Mouse (Mus musculus) heart, embryonic 14.5 days (tissue): ENCODE measurements around the gene Pm20d1. TPM values are rescaled to one million over a fixed set of nuclear protein-coding genes. Genes with fewer than 3 reads are reported as not detected.
A peak's percentile ranks its signal among the peaks of the same experiment; 100 is the strongest.

Experiments
- ATAC-seq: fragments of 200-750 bp; cut with Nextera tagmentation; 2 replicates; pipeline ENCODE4 v1.8.0; 2017; ENCODE audit warnings: low read depth, moderate TSS enrichment; ENCODE audit not compliant: insufficient number of reproducible peaks, insufficient read depth, low FRiP score
- H3K27ac ChIP-seq, 2 experiments: fragments of 200-500 bp in 1 of 2; fragments of 300-500 bp in 1 of 2; sonication (generic) in 1 of 2; replicated peaks in 1 of 2; 2 replicates each; pipeline ENCODE4 v1.5.1; 2012 to 2014; ENCODE audit warnings: low read depth in 2 of 2, low read length in 2 of 2, control low read depth in 1 of 2, mild to moderate bottlenecking in 1 of 2, mixed read lengths in 1 of 2; ENCODE audit not compliant: control insufficient read depth in 1 of 2, insufficient read depth in 1 of 2
- H3K27me3 ChIP-seq: fragments of 300-500 bp; sonication (generic); 2 replicates; pipeline ENCODE4 v1.6.1; 2014; ENCODE audit warnings: mild to moderate bottlenecking, low read length, control low read depth; ENCODE audit not compliant: control insufficient read depth, insufficient read depth
- H3K36me3 ChIP-seq: fragments of 300-500 bp; sonication (generic); 2 replicates; pipeline ENCODE4 v1.6.1; 2014; ENCODE audit warnings: mild to moderate bottlenecking, control low read depth, low read length, mixed read lengths; ENCODE audit not compliant: control insufficient read depth, insufficient read depth
- H3K4me1 ChIP-seq, 2 experiments: fragments of 200-500 bp in 1 of 2; fragments of 300-500 bp in 1 of 2; sonication (generic) in 1 of 2; 2 replicates each; pipeline ENCODE4 v1.6.1; 2012 to 2014; ENCODE audit warnings: low read length in 2 of 2, control low read depth in 1 of 2, mixed read lengths in 1 of 2; ENCODE audit not compliant: control insufficient read depth in 2 of 2, insufficient read depth in 2 of 2
- H3K4me2 ChIP-seq: fragments of 300-500 bp; sonication (generic); 2 replicates; pipeline ENCODE4 v1.6.1; 2014; ENCODE audit warnings: mild to moderate bottlenecking, low read length
- H3K4me3 ChIP-seq, 2 experiments: fragments of 200-500 bp in 1 of 2; fragments of 300-500 bp in 1 of 2; sonication (generic) in 1 of 2; 2 replicates each; pipeline ENCODE4 v1.5.1; 2012 to 2014; ENCODE audit warnings: low read length in 2 of 2, mild to moderate bottlenecking in 2 of 2, control low read depth in 1 of 2, low read depth in 1 of 2, moderate library complexity in 1 of 2; ENCODE audit not compliant: control insufficient read depth in 1 of 2, insufficient read depth in 1 of 2
- H3K9ac ChIP-seq: fragments of 300-500 bp; sonication (generic); 2 replicates; pipeline ENCODE4 v1.6.1; 2014; ENCODE audit warnings: mild to moderate bottlenecking, low read length
- H3K9me3 ChIP-seq: fragments of 300-500 bp; sonication (generic); 2 replicates; pipeline ENCODE4 v1.6.1; 2016; ENCODE audit warnings: low read length, control low read depth; ENCODE audit not compliant: control insufficient read depth
- WGBS: fragments of 180-500 bp; shearing (Covaris S2); extraction: QIAGEN DNeasy Blood & Tissue Kit; methylation state at CpG from one replicate; pipeline ENCODE4 v1.1.7; 2014; 5-methylcytosine and 5-hydroxymethylcytosine counted together
- polyA plus RNA-seq: library from polyadenylated mRNA; unstranded; fragments of >200 nt; fragmentation: Nextera tagmentation; extraction: Ambion mirVana; gene quantifications from 2 replicates; pipeline ENCODE4 v1.2.1, GENCODE M21; 2014

Gene Pm20d1
- polyA plus RNA-seq, 1 experiment from 2014 or later = 2.1 TPM

- Histone ChIP-seq H3K36me3 (no peaks in the 10 kb centered on the region), H3K9ac (no peak overlapping the region), H3K27me3 (peaks cover 2% of the 10 kb centered on the region; the same call in 1 of the 2 replicates), H3K27ac (peak overlapping the region in 1 of 2 experiments; percentile 41; a peak in 2 of 4 replicates), H3K4me3 (no peak overlapping the region), H3K9me3 (no peaks in the 10 kb centered on the region), H3K4me2 (no peak overlapping the region), H3K4me1 (peaks cover 21 to 31% of the 10 kb centered on the region in 2 experiments)
- 21% methylated on average over 3 of the region's 3 CpGs for WGBS
- no peak for ATAC-seq
Measured at GRCm38 (mm10) chr1:131754212-131754829, 42.9 kb upstream of the Pm20d1 start.

- ATAC-seq = no peak
- Histone ChIP-seq H3K36me3 (no peaks in the 10 kb centered on the region), H3K9ac (no peak overlapping the region), H3K9me3 (no peaks in the 10 kb centered on the region), H3K4me3 (no peak overlapping the region), H3K4me1 (peaks cover 24 to 31% of the 10 kb centered on the region in 2 experiments), H3K27ac (peak overlapping the region in 1 of 2 experiments; percentile 41; a peak in 2 of 4 replicates), H3K4me2 (no peak overlapping the region), H3K27me3 (no peaks in the 10 kb centered on the region)
- 58% methylated on average over 4 of the region's 4 CpGs for WGBS
Measured at GRCm38 (mm10) chr1:131754916-131755315, 42.3 kb upstream of the Pm20d1 start.

GRCm38 (mm10) chr1:131757211-131757610, 40.0 kb upstream of the Pm20d1 start:
- no peak overlapping the region for H3K4me2 ChIP-seq
- no peak overlapping the region for H3K9ac ChIP-seq
- WGBS = 91% methylated on average over 6 of the region's 6 CpGs
- ATAC-seq = no peak
- H3K4me1 ChIP-seq = peaks cover 22 to 28% of the 10 kb centered on the region in 2 experiments
- no peak overlapping the region for H3K27ac ChIP-seq
- H3K36me3 ChIP-seq = no peaks in the 10 kb centered on the region
- no peaks in the 10 kb centered on the region for H3K9me3 ChIP-seq
- no peaks in the 10 kb centered on the region for H3K27me3 ChIP-seq
- H3K4me3 ChIP-seq = no peak overlapping the region

GRCm38 (mm10) chr1:131758796-131759195, 38.4 kb upstream of the Pm20d1 start:
- H3K4me1 ChIP-seq = peaks cover 18 to 26% of the 10 kb centered on the region in 2 experiments
- no peaks in the 10 kb centered on the region for H3K27me3 ChIP-seq
- H3K27ac ChIP-seq = no peak overlapping the region
- H3K9me3 ChIP-seq = no peaks in the 10 kb centered on the region
- WGBS = 78% methylated on average over 7 of the region's 7 CpGs
- no peaks in the 10 kb centered on the region for H3K36me3 ChIP-seq
- no peak overlapping the region for H3K9ac ChIP-seq
- H3K4me2 ChIP-seq = no peak overlapping the region
- H3K4me3 ChIP-seq = no peak overlapping the region
- no peak for ATAC-seq

- Histone ChIP-seq H3K9ac (no peak overlapping the region), H3K4me1 (peaks cover 7 to 18% of the 10 kb centered on the region in 2 experiments), H3K27me3 (no peaks in the 10 kb centered on the region), H3K27ac (no peak overlapping the region), H3K9me3 (no peaks in the 10 kb centered on the region), H3K36me3 (no peaks in the 10 kb centered on the region), H3K4me3 (no peak overlapping the region), H3K4me2 (no peak overlapping the region)
- ATAC-seq = no peak
- 54% methylated on average over 9 of the region's 9 CpGs for WGBS
Measured at GRCm38 (mm10) chr1:131759667-131760427, 37.3 kb upstream of the Pm20d1 start.

GRCm38 (mm10) chr1:131760428-131760820, 36.8 kb upstream of the Pm20d1 start:
- WGBS = 84% methylated on average over 3 of the region's 3 CpGs
- no peak overlapping the region for H3K4me2 ChIP-seq
- no peak overlapping the region for H3K27ac ChIP-seq
- no peak overlapping the region for H3K4me3 ChIP-seq
- no peaks in the 10 kb centered on the region for H3K27me3 ChIP-seq
- no peak for ATAC-seq
- H3K9me3 ChIP-seq = no peaks in the 10 kb centered on the region
- H3K4me1 ChIP-seq = peaks cover 2 to 15% of the 10 kb centered on the region in 2 experiments
- no peak overlapping the region for H3K9ac ChIP-seq
- no peaks in the 10 kb centered on the region for H3K36me3 ChIP-seq

- H3K36me3 ChIP-seq = no peaks in the 10 kb centered on the region
- H3K4me3 ChIP-seq = no peak overlapping the region
- H3K4me1 ChIP-seq = peaks cover 0 to 16% of the 10 kb centered on the region in 2 experiments; a peak in 2 of 4 replicates
- no peak overlapping the region for H3K27ac ChIP-seq
- H3K27me3 ChIP-seq = no peaks in the 10 kb centered on the region
- no peak for ATAC-seq
- WGBS = 73% methylated on average over 13 of the region's 13 CpGs
- no peak overlapping the region for H3K4me2 ChIP-seq
- H3K9me3 ChIP-seq = no peaks in the 10 kb centered on the region
- H3K9ac ChIP-seq = no peak overlapping the region
Measured at GRCm38 (mm10) chr1:131761079-131761831, 35.9 kb upstream of the Pm20d1 start.
